Mouse (Mus musculus): ENCODE data around the gene Mylk.
"Not testable (repeated sequence)": the region's sequence is repeated elsewhere in the genome, so short reads cannot be mapped to it uniquely, and the experiment has no call there.

Mylk gene

DNA sequence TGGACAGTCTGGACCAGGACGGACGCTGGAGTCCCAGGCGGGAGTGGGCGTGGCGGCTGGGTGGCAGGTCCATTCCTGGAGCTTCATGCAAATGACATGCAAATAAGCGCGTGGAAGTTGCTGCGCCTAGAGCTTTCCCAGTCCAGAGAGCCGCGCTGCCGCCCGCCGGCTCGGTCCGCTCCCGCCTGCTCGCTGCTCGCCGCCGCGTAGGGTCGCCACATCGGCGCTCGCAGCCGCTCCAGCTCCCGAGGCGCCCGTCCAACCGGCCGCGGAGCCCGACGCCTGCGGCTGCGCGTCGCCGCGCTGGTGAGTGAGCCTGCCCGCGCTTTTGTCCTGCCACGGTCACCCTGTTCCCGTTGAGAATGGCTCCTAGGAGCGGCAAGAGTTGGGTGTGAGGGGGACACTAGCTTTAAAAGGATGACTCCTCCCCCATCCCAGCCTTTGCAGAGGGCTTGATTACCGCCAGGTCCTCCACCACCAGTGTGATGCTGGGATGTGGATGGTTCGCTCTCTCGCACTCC is at the start of gene Mylk:
Gene Mylk, plus strand, starts transcription at position 146 of the 521 bp plus-strand sequence.
- no peak for DNase-seq (ENCODE audit: low read depth)

DNA sequence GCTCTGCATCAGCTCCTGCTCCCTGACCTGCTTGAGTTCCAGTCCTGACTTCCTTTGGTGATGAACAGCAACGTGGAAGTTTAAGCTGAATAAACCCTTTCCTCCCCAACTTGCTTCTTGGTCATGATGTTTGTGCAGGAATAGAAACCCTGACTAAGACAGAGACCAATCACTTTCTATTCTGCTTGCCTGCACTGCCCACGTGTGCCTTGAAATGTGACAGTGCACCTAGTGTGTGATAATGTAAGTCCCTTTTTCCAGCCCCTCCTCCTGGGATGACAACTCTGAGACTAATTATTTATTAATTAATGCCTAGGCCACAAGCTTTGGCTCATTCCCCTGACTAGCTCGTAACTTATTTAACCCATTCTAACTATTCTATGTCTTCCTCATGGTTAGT is 46.3 kb upstream of the Mylk start:
- DNase-seq (ENCODE audit: low read depth) = not testable (repeated sequence)

DNA sequence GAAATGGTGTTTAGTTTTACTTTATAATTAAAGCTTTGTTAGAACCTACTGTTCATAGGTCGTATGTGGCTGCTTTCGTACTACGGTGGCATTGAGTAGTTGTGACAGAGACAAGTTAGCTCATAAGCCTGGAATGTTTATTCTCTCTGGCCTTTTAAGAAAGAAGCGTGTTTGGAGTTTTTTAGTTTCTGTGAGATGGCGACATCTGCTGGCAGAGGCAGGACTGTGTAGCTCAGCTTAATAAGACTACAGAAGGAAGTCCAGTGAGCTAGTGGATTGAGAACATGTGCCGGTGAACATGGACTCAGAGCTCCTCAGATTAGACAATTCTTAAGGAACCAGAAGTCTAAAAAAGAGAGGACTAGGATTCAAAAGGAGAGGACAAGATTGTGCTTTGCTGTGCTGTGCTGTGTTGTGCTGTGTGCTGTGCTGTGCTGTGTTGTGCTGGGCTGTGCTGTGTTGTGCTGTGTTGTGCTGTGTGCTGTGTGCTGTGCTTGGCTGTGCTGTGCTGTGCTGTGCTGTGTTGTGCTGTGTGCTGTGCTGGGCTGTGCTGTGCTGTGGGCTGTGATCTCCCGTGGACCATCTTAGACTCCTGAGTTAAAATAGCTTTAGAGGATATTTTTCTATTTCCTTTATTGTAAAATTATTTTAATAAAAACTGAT is 44.7 kb upstream of the Mylk start:
- peak; percentile 73 for DNase-seq (ENCODE audit: low read depth)

DNA sequence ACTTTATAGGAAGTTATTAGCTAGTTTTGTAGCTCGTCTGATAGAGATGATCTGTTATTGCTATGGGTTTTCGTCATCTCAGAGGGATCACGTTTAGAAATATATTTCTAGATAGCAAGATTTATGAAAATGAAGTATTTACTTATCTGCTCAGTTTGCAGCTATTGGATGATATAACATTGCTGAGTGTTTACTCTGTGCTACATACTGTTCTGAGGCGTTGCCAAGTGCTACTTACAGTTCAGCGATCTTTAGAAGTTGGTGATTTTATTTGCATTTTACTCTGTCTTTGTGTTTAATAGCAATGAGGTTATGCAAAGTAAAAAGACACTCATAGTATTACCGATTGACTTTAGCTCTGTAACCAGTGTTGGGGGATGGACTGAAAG is 44.2 kb upstream of the Mylk start:
- DNase-seq (ENCODE audit: low read depth) = no peak

DNA sequence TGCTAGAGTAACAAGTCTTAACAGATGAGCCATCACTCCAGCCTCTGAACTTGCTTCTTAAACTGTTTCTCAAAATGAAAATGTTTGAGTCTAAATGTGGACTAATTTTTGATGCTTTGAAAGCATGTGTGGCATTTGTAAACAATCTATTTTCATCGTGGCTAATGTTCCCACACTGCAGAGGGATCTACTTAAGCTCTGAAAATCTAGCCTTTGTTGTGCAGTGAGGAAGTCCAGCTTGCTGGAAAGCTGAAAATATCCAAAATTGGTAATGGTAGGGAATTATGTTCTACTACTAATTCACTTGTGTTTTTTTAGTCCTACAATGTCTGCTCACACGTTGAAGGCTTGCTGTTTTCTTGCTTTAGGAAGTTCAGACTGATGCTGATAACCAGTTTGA is 39.0 kb upstream of the Mylk start:
- DNase-seq (ENCODE audit: low read depth) = no peak

DNA sequence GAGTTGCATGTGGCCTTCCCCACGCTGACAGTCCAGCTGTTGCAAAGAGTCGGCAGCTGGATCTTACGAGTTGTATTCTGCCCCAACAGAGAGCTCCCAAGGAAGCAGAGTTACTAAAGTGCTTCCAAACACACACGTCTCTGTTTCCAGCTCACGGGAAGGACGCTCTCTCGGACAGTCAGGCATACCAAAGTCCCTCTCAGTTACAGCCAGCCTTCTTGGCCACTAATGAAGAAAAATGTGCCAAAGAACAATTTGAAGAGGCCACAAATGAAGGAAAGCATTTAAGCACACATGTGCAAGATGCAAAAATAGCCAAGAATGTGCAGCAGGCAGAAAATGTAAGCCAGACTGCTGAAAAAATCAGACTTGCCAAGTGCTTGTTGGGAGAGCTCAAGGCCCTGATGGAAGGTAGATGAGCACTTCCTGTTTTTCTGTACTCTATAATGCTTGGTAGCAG is 38.5 kb upstream of the Mylk start:
- no peak for DNase-seq (ENCODE audit: low read depth)

DNA sequence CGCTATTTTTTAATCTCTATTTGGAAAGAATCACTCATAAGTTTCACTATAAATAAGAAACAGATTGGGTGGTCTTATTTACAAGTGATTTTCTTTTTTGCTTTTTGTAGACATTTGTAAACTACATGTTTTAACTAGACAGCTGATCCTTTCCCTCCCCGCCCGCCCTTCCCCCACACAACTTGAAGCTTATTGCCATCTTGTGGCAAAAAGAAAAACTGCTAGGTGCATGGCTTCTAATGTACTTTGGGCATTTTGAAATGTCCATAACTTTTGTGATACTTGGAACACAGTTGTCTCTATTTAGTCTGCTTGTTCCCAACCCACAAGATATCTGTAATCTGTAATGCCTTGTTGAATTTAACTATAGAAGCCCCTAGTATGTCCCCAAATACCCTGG is 33.5 kb upstream of the Mylk start:
- peak; percentile 14 for DNase-seq (ENCODE audit: low read depth)

DNA sequence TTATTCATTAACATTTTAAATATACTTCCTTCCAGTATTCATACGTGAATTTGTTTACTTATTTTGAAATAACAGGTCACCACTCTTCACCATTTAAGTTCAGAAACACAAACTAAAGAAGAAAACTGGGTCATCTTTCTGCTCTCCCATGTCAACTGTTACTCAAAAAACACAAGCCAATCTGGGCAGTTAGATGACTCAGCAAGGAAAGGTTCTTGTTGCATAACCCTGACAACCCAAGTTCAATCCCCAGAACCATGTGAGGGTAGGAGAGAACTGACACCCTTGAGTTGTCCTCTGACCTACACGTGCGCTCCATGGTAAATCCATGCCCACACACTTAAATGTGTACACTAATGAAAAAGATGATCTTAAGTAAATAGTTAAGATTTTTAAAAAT is 19.9 kb upstream of the Mylk start:
- no peak for DNase-seq (ENCODE audit: low read depth)

DNA sequence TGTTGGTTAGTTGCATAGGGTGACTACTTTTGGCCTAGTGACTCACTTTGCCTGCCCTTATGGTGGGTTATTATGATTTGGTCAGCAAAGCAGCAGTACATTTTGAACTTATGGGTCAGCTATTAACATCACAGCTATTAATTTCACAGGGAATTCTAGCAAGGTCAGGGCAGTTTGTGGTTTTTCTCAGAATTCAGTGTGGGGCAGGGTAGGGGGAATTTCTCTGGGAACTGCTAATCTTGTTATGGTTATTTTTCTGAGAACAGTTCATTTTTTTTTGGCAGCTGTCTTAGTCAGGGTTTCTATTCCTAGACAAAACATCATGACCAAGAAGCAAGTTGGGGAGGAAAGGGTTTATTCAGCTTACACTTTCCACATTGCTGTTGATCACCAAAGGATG is 16.4 kb upstream of the Mylk start:
- not testable (repeated sequence) for DNase-seq (ENCODE audit: low read depth)

DNA sequence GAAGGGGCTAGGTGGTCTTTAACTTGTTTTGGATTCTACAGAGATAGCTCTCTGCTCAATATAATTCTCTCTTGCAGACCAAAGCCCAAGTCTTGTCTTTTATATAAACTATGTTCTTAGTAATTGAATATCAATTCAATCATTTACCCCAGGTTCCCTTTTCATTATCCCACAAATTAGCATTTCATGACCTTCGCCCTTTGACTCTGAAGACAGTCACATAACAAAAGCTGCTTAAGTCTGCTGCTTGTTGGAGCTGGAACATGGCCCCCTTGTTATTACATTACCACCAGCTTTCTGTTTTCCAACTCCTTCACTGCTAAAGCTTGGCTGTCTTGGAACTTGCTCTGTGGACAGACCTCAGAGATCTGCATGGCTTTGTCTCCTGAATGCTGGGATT is 15.6 kb upstream of the Mylk start:
- no peak for DNase-seq (ENCODE audit: low read depth)

DNA sequence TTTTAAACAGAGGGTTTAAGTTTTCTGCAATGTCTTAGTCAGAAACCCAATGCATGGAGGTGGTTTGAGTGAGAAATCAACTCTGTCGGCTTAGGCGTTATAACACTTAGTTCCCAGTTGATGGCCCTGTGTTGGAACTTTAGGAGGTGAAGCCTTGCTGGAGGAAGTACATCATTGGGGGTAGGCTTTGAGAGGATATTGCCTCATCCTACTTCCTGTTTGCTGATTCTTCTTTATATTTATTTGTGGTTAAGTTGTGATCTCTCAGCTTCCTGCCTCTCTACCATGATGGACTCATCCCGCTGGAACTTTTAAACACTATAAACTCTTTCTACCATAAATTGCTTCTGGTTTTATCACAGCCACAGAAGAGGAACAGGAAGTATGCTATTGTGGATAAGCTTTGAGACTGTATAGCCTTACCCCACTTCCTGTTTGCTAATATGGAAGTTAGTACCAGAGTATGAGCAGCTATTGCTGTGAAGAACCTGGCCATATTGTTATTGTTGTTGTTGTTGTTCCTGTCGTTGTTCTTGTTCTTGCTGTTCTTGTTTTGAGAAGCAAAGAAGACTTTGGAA is 6.3 kb upstream of the Mylk start:
- DNase-seq (ENCODE audit: low read depth) = no peak

DNA sequence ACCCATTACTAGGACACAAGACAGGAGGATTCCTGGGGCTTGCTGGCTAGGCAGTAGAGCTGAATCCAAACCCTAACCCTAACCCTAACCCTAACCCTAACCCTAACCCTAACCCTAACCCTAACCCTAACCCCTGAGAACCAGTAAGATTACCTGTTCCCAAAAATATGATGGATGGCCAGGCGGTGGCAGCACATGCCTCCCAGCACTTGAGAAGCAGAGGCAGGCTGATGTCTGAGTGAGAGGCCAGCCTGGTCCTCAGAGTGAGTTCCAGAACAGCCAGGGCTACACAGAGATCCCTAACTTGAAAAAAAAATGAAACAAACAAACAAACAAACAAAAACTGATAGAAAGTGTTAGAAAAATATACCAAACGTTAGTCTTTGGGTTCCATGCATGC is 2.1 kb upstream of the Mylk start:
- DNase-seq (ENCODE audit: low read depth) = no peak

DNA sequence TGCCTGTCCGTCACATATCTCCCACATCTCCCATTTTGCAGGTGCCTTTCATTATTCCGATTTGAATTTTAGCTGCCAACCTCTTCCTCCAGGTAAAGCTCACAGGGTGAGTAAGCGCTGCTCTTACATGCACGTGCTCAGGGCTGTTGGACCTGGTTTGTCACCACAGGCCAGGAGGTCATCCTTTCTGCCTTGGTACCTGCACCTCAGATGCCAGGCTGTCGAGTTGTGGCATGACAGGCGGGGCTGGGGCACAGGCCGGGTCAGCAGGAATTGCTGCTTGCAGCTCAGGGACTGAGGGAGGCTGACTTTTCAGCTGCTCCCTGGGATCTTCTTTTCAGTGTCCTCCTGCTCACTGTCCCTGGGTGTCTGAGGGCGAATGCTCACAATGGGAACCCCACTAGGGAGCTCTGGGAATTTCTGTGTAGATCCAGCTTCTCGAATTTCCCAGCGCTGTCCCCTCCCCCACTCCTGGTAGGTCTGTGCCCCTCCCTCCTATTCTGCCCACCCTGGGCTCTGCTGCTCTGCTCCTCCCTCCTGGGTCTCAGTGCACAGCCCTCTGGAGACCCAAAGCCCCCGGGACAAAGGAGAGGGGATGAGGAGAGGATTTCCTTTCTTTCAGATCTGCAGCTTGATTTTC is 3.2 kb downstream of the Mylk start:
- no peak for DNase-seq (ENCODE audit: low read depth)

DNA sequence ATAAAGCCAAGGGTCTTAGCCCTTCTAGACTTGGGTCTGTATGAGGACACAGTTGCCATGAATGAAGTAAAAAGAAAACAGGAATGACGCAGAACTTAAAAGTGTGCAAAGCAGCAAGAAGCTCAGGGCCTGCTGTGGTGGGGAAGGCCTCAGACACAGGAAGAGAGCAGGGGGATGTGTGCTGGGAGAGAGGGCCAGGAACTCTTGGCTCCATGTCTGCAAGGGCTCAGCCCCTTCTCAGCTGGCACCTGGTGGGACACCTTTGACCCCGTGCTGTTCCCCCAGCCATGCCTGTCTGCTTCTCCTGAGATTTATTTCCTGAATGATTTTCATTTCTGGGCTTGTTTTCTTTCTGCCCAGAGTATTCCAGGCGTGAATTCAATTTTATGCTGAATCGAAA is 4.5 kb downstream of the Mylk start:
- DNase-seq (ENCODE audit: low read depth) = no peak

DNA sequence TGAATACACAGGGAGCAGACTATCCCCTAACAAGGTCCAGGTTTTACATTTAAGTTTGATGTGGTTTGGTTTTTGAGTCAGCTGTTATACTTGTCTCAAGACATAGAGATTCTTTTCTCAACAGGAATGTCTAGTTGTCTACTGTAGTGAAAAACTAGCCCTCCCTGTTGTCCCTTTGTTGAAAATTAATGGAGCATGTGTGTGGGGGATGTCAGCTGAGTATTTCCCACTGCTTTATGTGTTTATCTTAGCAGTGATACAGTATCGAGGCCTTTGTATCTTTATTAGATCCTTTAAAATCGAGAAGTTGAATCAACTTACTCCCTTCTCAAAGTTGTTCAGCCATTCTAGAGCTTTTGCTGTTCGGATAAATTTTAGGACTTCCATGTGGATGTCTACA is 7.0 kb downstream of the Mylk start:
- DNase-seq (ENCODE audit: low read depth) = no peak

DNA sequence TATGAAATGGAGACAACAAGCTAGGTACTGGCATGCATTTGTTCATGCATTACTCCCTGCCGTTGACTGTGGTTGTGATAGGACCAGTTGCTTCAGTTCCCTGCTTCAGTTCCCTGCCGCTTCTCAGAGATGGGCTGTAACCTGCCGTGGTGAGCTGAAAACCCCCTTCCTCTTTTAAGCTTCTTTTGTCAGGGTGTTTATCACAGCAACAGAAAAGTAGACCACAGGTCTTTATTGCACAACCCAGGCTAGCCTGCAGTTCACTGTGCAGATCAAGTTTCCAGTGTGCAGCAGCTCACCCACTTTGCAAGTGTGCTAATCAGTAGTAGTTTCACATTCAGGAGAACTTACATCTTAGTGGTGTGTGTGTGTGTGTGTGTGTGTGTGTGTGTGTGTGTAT is 8.0 kb downstream of the Mylk start:
- no peak for DNase-seq (ENCODE audit: low read depth)

DNA sequence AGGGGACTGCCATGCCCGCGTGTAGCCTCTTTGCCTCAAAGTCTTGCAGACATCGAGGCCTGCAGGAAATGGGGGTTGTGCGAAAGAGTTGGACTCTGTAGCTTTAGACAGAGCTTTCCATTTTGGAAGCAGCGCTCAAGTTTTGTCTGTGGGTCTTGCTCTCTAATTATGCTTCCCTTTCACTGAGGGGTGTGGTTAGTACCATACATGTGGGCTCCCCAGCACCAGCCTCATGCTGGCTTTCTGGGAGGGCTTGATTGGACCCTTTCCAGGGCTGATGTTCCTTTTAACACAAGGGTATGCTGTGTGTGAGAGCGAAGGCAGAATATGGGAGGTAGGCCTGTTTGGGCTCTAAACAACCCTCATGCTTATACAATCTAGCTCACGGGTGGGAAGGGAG is 12.0 kb downstream of the Mylk start:
- DNase-seq (ENCODE audit: low read depth) = no peak

DNA sequence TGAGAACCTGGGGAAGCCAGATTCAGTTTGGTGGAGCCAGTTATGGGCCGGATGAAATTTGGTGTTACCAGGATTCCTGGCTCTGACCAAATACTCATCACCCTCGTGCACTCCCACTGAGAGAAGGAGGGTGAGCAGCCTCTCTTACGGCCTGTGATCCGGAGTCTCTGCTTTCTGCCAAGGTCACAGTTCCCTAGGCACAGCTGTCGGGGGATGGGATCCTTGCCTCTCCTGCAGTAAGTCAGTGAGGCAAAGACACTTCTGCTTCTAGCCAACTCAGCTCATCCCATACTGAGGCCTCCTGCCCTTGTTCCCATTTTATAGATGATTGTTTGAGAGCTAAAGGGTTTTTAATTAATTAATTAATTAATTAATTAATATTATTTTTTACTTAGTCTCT is 13.2 kb downstream of the Mylk start:
- DNase-seq (ENCODE audit: low read depth) = no peak

DNA sequence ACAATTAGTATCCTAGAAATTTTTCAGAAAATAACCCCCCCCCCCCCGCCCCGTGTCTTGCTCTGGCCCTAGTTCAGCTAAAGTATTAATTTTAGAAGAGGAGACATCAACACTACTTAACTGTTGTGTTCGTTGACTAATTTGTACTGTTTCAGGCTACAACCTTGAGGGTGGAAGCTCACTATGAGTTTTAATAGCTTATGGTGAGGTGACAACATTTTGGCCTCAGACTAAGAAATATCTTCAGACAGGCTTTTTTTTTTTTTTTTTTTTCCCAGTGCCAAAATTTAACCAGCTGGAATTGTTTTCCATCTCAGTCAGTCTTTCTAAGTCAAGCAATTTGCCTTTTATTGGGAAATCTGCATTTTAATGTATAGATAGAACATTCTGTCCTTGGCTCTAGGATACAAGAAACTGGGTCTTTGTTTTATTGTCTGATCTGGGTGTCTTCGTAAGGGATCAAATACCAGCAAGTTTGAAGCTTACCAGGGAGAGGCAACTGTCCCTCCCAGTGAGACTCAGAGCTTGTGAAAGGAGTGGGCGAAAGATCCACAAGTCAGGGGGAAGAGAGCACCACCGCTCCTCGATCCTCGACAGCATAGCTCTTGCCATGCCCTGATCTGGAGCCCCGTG is 19.1 kb downstream of the Mylk start:
- no peak for DNase-seq (ENCODE audit: low read depth)

DNA sequence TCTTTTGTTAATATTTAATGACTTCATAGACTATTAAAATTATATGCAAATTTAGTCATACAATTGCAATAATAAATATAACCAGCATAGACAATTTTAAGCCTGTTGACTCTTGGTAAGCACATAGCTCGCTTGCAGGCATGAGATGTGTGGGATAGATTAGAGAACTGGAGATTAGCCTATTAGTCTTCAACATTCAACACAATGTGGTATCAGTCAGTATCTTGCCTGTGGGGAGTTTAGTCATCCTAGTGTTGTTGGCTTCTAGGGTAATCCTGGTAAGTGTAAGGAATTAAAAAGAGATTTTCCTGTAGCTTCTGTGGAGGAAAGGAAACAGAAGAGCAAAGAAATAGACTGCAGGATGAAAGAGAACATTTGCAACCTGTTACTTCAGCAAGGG is 20.7 kb downstream of the Mylk start:
- no peak for DNase-seq (ENCODE audit: low read depth)

DNA sequence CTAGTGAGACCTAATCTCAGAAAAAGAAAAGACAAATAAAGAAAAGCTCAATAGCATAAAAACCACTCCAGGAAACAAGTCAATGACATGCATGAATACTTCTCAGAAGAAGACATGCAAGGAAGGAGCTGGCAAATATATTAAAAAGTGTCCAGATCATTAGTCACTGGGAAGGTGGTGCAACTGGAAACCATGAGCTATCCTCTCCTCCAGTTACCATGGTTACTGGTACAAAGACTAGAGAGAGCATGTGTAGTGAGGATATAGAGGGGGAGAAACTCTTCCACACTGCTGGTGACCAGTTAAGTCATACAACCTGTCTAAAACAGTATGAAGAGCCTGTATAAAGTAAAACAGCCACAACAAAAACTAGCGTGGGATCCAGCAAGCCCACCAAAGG is 21.2 kb downstream of the Mylk start:
- DNase-seq (ENCODE audit: low read depth) = no peak

DNA sequence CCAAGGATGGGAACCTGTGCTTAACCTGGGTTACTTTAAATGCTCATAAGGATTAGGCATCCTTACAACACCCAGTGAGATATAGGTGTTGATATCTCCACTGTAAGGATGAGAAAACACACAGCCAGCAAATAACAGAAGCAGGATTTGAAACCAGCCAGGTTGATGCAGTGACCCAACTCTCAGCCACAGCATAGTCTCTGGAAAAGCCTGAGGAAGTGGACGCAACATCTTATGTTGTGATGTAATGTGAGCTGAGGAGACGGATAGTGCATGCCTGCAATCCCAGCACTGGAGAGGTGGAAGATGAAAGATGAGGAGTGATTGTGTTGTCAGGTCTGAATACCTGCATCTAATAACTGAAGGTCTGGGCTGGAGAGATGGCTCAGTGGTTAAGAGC is 22.4 kb downstream of the Mylk start:
- no peak for DNase-seq (ENCODE audit: low read depth)

DNA sequence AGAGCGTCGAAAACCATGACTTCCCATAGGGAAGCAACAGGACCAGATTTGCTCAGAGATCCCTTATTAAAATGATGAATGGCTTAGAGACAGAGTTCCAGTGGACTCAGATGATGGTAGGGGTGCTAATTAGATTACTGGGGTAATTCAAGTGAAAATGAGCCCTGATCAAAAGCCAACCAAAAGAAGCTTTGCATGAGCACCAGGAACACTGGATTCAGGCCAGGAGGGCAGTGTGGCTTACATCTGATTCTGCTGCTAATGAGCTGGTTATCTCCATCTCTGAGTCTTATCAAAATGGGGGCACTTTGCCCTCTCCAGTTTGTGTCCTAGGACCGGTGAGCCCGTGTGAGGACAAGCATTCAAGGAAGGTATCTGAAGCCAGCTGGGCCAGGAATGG is 23.4 kb downstream of the Mylk start:
- DNase-seq (ENCODE audit: low read depth) = no peak

Data from naive thymus-derived CD4-positive, alpha-beta T cell, adult 2 months (primary cell).